Mouse (Mus musculus) thymus, postnatal 0 days (tissue): Measurements from ENCODE around the gene Acsbg1. TPM values are rescaled to one million over a fixed set of nuclear protein-coding genes. Genes with fewer than 3 reads are reported as not detected.
A peak's percentile ranks its signal among the peaks of the same experiment; 100 is the strongest.

Experiments
- DNase-seq: peaks from one replicate; pipeline ENCODE4 v3.0.0-alpha.2; 2015; ENCODE audit warnings: low spot score
- polyA plus RNA-seq: library from polyadenylated mRNA; unstranded; fragments of >200 nt; fragmentation: Nextera tagmentation; extraction: Ambion mirVana; gene quantifications from 2 replicates; pipeline ENCODE4 v1.2.1, GENCODE M21; 2015

The Acsbg1 gene
- polyA plus RNA-seq, 1 experiment from 2014 or later: 1.6 TPM

GRCm38 (mm10) chr9:54671962-54672361, 10.3 kb upstream of the Acsbg1 start:
- DNase-seq: no peak

GRCm38 (mm10) chr9:54668455-54668854, 6.8 kb upstream of the Acsbg1 start:
- DNase-seq: no peak

GRCm38 (mm10) chr9:54666116-54666515, 4.4 kb upstream of the Acsbg1 start:
- DNase-seq: no peak

GRCm38 (mm10) chr9:54664358-54664757, 2.7 kb upstream of the Acsbg1 start:
- no peak for DNase-seq

- DNase-seq: no peak
Observed at GRCm38 (mm10) chr9:54658773-54659172, 2.9 kb downstream of the Acsbg1 start.

- no peak for DNase-seq
Observed at GRCm38 (mm10) chr9:54656402-54656801, 5.3 kb downstream of the Acsbg1 start.

GRCm38 (mm10) chr9:54655846-54656245, 5.8 kb downstream of the Acsbg1 start:
- no peak for DNase-seq

GRCm38 (mm10) chr9:54652778-54653177, 8.9 kb downstream of the Acsbg1 start:
- DNase-seq: no peak

GRCm38 (mm10) chr9:54649360-54649759, 12.3 kb downstream of the Acsbg1 start:
- DNase-seq: no peak

GRCm38 (mm10) chr9:54647456-54647855, 14.2 kb downstream of the Acsbg1 start:
- DNase-seq: no peak

- DNase-seq: no peak
Observed at GRCm38 (mm10) chr9:54646252-54646651, 15.4 kb downstream of the Acsbg1 start.

GRCm38 (mm10) chr9:54645530-54645929, 16.1 kb downstream of the Acsbg1 start:
- DNase-seq: no peak

GRCm38 (mm10) chr9:54643179-54643578, 18.5 kb downstream of the Acsbg1 start:
- no peak for DNase-seq

GRCm38 (mm10) chr9:54642556-54642955, 19.1 kb downstream of the Acsbg1 start:
- peak; percentile 29 for DNase-seq

- no peak for DNase-seq
Observed at GRCm38 (mm10) chr9:54642149-54642548, 19.5 kb downstream of the Acsbg1 start.

- no peak for DNase-seq
Observed at GRCm38 (mm10) chr9:54641548-54641947, 20.1 kb downstream of the Acsbg1 start.

- DNase-seq: no peak
Observed at GRCm38 (mm10) chr9:54639192-54639591, 22.5 kb downstream of the Acsbg1 start.

- DNase-seq: no peak
Observed at GRCm38 (mm10) chr9:54637510-54638314, 24.0 kb downstream of the Acsbg1 start.

- no peak for DNase-seq
Observed at GRCm38 (mm10) chr9:54633401-54633800, 28.3 kb downstream of the Acsbg1 start.

GRCm38 (mm10) chr9:54630905-54631304, 30.8 kb downstream of the Acsbg1 start:
- DNase-seq: no peak

- no peak for DNase-seq
Observed at GRCm38 (mm10) chr9:54629613-54630261, 31.9 kb downstream of the Acsbg1 start.

GRCm38 (mm10) chr9:54628752-54629151, 32.9 kb downstream of the Acsbg1 start:
- no peak for DNase-seq

GRCm38 (mm10) chr9:54627240-54627639, 34.4 kb downstream of the Acsbg1 start:
- no peak for DNase-seq
